Mouse (Mus musculus) bone marrow macrophage, adult 2 months (primary cell): ENCODE measurements around the gene Isyna1.

Experiments used
- CTCF ChIP-seq: IDR thresholded peaks from 2 replicates; pipeline ENCODE4 v1.5.1; 2012; ENCODE audit warnings: low read depth, mild to moderate bottlenecking, low read length, moderate library complexity
- POLR2A ChIP-seq: IDR thresholded peaks from 2 replicates; pipeline ENCODE4 v1.6.1; 2012; ENCODE audit warnings: mild to moderate bottlenecking, low read depth, low read length, borderline replicate concordance

DNA sequence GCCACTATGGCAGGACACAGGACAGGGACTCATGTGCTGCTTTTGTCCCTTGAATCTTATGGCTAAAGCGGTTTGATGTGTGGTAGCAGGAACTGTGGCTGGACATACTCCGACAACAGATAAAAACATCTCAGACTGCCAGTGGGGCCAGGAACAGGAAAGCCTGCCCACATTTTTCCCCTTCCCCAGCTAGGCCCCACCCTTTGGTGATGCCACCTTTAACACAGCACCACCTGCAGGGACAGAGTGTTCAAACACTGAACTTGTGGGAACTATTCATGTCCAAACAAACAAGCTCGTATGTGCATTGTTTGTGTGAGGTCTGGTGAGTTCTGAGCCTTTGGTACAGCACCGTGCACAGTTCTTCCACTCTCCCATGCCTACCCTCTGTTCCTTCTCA lies 35.8 kb upstream of the Isyna1 start:
- no peak for TF ChIP-seq CTCF
- no peak for TF ChIP-seq POLR2A
